Mouse (Mus musculus): ENCODE data around the gene Mlana. TPM values are rescaled to one million over a fixed set of nuclear protein-coding genes. Genes with fewer than 3 reads are reported as not detected.

Gene Mlana
- polyA plus RNA-seq, 1 experiment from 2014 or later: not detected

- H3K9ac ChIP-seq (replicated peaks): no peak overlapping the region
Measured at GRCm38 (mm10) chr19:29660835-29661764, 36.5 kb upstream of the Mlana start.

DNA sequence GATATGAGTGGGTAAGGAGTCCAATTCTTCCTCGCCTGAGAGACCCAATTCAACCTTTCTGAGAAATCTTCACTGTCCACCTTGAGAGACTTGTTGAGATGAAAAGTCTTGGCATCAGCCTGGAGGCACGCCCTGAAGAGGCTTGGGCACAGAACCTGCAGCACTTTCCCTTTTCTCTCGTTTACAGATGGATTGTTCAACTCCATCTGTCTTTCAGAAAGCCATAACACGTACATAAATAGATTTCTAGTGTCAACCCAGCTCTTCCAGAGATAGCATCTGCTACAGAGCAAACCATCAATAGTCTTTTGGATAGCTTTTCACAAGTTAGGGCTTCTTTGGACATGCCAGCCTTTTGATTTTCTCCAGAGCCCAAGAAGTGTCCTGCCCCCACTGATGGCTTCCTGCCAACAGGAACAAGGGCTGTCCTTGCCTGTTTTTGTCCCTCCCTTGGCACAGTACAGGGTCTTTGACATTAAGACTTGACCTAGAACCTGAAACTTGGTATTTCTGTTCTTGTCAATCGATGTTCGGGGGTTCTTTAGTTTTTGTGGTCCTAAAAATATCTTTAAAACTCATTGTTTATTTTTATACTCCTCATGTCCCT lies 35.5 kb upstream of the Mlana start:
- Histone ChIP-seq H3K4me1 (replicated peaks) (peaks cover 9% of the 10 kb centered on the region), H3K36me3 (no peaks in the 10 kb centered on the region), H3K27ac (no peak overlapping the region), H3K4me3 (replicated peaks) (no peak overlapping the region), H3K9me3 (no peaks in the 10 kb centered on the region), H3K27me3 (no peaks in the 10 kb centered on the region), H3K4me2 (no peak overlapping the region), H3K9ac (replicated peaks) (no peak overlapping the region)
- no peak for ATAC-seq (ENCODE audit: insufficient number of reproducible peaks, insufficient read depth, low FRiP score, low TSS enrichment, low read depth)
- 86% methylated on average over 6 of the region's 6 CpGs for WGBS

More at GRCm38 (mm10) chr19:29660835-29661764, 36.5 kb upstream of the Mlana start:
- Histone ChIP-seq H3K4me2 (no peak overlapping the region), H3K36me3 (no peaks in the 10 kb centered on the region), H3K4me1 (replicated peaks) (peaks cover 8% of the 10 kb centered on the region; the same call in 1 of the 2 replicates), H3K4me3 (replicated peaks) (no peak overlapping the region), H3K27ac (no peak overlapping the region), H3K27me3 (no peaks in the 10 kb centered on the region), H3K9me3 (no peaks in the 10 kb centered on the region)
- no peak for ATAC-seq (ENCODE audit: insufficient number of reproducible peaks, insufficient read depth, low FRiP score, low TSS enrichment, low read depth)
- WGBS: 82% methylated on average over 10 of the region's 10 CpGs

DNA sequence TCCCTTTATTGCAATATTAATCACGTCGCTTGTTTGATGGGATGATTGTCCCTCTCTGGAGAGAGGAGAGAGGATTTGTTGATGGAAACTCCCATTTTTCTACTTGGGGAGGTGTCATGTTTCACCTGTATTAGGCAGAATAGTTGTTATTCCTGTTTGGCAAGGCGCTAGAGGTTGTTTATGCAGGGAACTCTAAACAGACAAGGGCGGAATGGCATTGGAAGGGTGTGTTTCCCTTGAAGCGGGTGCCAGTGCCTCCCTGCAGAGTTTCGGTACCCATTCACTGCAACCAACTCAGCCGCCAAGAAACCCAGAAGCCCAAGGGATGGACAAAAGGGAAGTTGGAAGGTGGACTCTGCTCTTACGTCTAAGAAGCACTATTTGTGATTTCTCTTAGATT lies 33.8 kb upstream of the Mlana start:
- peaks cover 13% of the 10 kb centered on the region for H3K4me1 ChIP-seq (replicated peaks)
- no peaks in the 10 kb centered on the region for H3K27me3 ChIP-seq
- H3K4me2 ChIP-seq: no peak overlapping the region
- no peak overlapping the region for H3K27ac ChIP-seq
- H3K4me3 ChIP-seq (replicated peaks): no peak overlapping the region
- H3K9ac ChIP-seq (replicated peaks): no peak overlapping the region
- H3K36me3 ChIP-seq: no peaks in the 10 kb centered on the region
- H3K9me3 ChIP-seq: no peaks in the 10 kb centered on the region
- WGBS: 63% methylated on average over 8 of the region's 8 CpGs
- ATAC-seq (ENCODE audit: insufficient number of reproducible peaks, insufficient read depth, low FRiP score, low TSS enrichment, low read depth): no peak

- 83% methylated on average over 5 of the region's 5 CpGs for WGBS
- ATAC-seq (ENCODE audit: insufficient number of reproducible peaks, insufficient read depth, low FRiP score, low TSS enrichment, low read depth): no peak
- no peak overlapping the region for H3K9ac ChIP-seq (replicated peaks)
- no peak overlapping the region for H3K4me3 ChIP-seq (replicated peaks)
- no peak overlapping the region for H3K27ac ChIP-seq
- H3K27me3 ChIP-seq: no peaks in the 10 kb centered on the region
- H3K9me3 ChIP-seq: no peaks in the 10 kb centered on the region
- H3K36me3 ChIP-seq: no peaks in the 10 kb centered on the region
- H3K4me2 ChIP-seq: no peak overlapping the region
- H3K4me1 ChIP-seq (replicated peaks): peaks cover 13% of the 10 kb centered on the region
Measured at GRCm38 (mm10) chr19:29664934-29665333, 32.7 kb upstream of the Mlana start.

DNA sequence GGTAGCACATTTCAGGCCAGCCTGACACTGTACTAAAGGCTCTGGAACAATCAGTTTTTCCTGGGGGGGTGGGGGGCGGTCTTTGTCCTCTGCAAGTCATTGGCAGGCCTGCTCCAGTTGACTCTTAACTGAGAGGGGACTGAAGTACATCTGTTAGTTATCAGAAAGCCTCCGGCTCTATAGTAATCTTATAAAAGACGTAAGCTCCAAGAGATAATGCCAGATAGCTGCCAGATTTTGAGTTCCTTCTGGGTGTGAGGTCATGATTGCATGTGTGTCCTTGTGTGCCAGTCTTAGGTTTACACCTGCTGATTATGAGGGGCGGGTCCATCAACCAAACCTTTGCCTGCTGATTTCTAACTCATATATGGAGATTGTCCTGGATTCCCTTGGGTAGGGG lies 31.5 kb upstream of the Mlana start:
- Histone ChIP-seq H3K4me1 (replicated peaks) (peaks cover 13% of the 10 kb centered on the region), H3K9ac (replicated peaks) (no peak overlapping the region), H3K36me3 (no peaks in the 10 kb centered on the region), H3K9me3 (no peaks in the 10 kb centered on the region), H3K27me3 (no peaks in the 10 kb centered on the region), H3K4me3 (replicated peaks) (no peak overlapping the region), H3K4me2 (no peak overlapping the region), H3K27ac (no peak overlapping the region)
- 66% methylated on average over 4 of the region's 4 CpGs for WGBS
- ATAC-seq (ENCODE audit: insufficient number of reproducible peaks, insufficient read depth, low FRiP score, low TSS enrichment, low read depth): no peak

DNA sequence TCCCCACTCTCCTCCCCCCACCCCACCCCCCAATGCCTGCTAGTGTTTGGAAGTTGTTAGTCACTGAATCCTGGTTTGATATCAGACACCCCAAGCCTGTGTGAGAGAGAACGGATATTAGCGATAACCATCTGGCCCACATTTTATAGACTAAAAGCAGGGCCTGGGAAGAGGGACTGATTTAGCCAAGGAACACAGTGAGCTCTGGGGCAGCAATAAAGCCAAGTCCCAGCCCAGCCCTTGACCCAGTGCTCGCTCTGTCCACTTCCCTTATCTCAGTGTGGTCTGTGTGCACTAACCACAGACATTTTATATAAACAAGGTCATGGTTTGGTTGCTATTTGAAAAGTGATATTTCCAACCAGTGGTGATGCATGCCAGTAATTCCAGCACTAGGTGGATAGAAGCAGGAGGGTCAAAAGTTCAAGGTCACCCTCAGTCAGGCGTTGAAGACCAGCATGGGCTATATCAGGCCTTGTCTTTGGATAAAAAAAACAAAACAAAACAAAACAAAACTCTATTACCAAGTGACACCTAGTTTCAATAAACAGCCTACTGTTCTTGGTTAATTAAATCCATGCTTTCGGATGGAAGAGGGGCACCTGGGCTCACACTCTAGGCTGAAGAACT lies 30.5 kb upstream of the Mlana start:
- WGBS: 48% methylated on average over 5 of the region's 5 CpGs

DNA sequence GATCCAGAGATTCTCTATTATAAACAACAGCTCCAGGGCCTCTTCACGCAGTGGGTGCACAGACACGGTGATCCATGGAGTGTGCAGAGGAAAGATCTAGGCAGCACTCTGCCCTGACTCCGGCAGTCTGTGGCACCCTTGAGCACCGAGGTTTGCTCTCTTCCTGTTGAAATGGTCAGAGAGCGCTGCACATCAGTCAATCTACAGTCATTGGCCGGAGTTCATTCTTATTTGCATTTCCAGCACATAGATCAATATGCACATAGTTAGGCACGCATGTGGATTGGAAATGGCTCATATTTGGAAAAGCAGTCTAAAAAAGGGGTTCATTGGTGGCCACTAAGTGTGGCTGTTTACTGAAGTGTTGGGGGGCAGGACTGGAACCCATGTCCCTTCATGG lies 29.5 kb upstream of the Mlana start:
- H3K9ac ChIP-seq (replicated peaks): no peak overlapping the region
- no peak overlapping the region for H3K4me3 ChIP-seq (replicated peaks)
- WGBS: 93% methylated on average over 7 of the region's 7 CpGs
- no peaks in the 10 kb centered on the region for H3K27me3 ChIP-seq
- no peaks in the 10 kb centered on the region for H3K9me3 ChIP-seq
- no peak overlapping the region for H3K4me2 ChIP-seq
- no peak for ATAC-seq (ENCODE audit: insufficient number of reproducible peaks, insufficient read depth, low FRiP score, low TSS enrichment, low read depth)
- no peaks in the 10 kb centered on the region for H3K36me3 ChIP-seq
- H3K27ac ChIP-seq: no peak overlapping the region
- H3K4me1 ChIP-seq (replicated peaks): peaks cover 13% of the 10 kb centered on the region

More for the DNA sequence above, 30.5 kb upstream of the Mlana start:
- Histone ChIP-seq H3K27ac (no peak overlapping the region), H3K4me1 (replicated peaks) (peaks cover 13% of the 10 kb centered on the region), H3K9me3 (no peaks in the 10 kb centered on the region), H3K36me3 (no peaks in the 10 kb centered on the region), H3K9ac (replicated peaks) (no peak overlapping the region), H3K27me3 (no peaks in the 10 kb centered on the region), H3K4me3 (replicated peaks) (no peak overlapping the region), H3K4me2 (no peak overlapping the region)
- peak; percentile 56; the same call in 1 of the 2 replicates for ATAC-seq (ENCODE audit: insufficient number of reproducible peaks, insufficient read depth, low FRiP score, low TSS enrichment, low read depth)

- H3K27ac ChIP-seq: no peak overlapping the region
- no peaks in the 10 kb centered on the region for H3K9me3 ChIP-seq
- H3K27me3 ChIP-seq: no peaks in the 10 kb centered on the region
- WGBS: 83% methylated on average over 6 of the region's 6 CpGs
- H3K9ac ChIP-seq (replicated peaks): no peak overlapping the region
- H3K4me3 ChIP-seq (replicated peaks): no peak overlapping the region
- no peak for ATAC-seq (ENCODE audit: insufficient number of reproducible peaks, insufficient read depth, low FRiP score, low TSS enrichment, low read depth)
- no peak overlapping the region for H3K4me2 ChIP-seq
- H3K36me3 ChIP-seq: no peaks in the 10 kb centered on the region
- H3K4me1 ChIP-seq (replicated peaks): peaks cover 13% of the 10 kb centered on the region
Measured at GRCm38 (mm10) chr19:29670247-29670646, 27.4 kb upstream of the Mlana start.

DNA sequence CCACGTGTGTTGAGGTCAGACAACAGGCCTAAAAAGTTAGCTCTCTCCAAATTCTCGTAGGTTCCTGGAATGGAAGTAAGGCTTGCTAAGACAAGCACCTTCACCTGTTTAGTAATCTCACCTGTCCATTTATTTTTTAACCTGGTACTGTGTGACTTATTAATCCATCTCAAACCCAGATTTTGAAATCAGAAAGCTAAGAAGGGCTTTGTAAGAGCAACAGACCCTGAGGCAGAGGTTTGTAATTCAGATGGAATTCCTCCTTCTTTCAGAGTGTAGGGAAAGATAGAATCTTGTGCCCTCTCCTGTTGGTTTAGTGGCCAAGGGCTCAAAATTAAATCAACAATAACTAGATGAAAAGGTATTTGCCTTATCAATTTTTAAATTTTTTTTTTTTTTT lies 26.5 kb upstream of the Mlana start:
- no peak overlapping the region for H3K27ac ChIP-seq
- H3K4me2 ChIP-seq: no peak overlapping the region
- H3K4me1 ChIP-seq (replicated peaks): peaks cover 13% of the 10 kb centered on the region
- H3K9ac ChIP-seq (replicated peaks): no peak overlapping the region
- no peak overlapping the region for H3K4me3 ChIP-seq (replicated peaks)
- H3K36me3 ChIP-seq: no peaks in the 10 kb centered on the region
- 76% methylated on average over 2 of the region's 2 CpGs for WGBS
- no peak for ATAC-seq (ENCODE audit: insufficient number of reproducible peaks, insufficient read depth, low FRiP score, low TSS enrichment, low read depth)
- H3K27me3 ChIP-seq: no peaks in the 10 kb centered on the region
- no peaks in the 10 kb centered on the region for H3K9me3 ChIP-seq

DNA sequence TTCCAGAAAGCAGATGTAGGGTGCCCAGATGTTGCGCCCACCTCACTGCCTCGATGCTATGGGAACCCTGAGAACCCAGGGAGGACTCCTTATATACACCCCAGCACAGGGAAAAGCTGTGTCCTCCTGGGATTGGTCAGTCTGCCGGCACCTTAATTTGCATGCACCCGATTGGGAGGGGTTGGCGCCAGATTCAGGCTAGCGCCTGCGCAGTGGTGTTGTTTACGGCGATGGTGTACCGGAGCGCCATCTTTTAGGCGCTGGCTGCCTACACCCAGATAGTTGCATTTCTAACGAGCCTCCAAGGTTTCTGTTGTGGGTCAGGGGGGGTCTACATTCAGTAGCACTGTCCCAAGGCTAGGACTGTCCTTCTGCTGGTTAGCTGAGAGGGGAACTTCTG lies 25.0 kb upstream of the Mlana start:
- no peaks in the 10 kb centered on the region for H3K27me3 ChIP-seq
- no peaks in the 10 kb centered on the region for H3K4me1 ChIP-seq (replicated peaks)
- H3K4me3 ChIP-seq (replicated peaks): no peak overlapping the region
- H3K9ac ChIP-seq (replicated peaks): no peak overlapping the region
- WGBS: 91% methylated on average over 13 of the region's 13 CpGs
- H3K27ac ChIP-seq: no peak overlapping the region
- ATAC-seq (ENCODE audit: insufficient number of reproducible peaks, insufficient read depth, low FRiP score, low TSS enrichment, low read depth): no peak
- no peaks in the 10 kb centered on the region for H3K36me3 ChIP-seq
- no peak overlapping the region for H3K4me2 ChIP-seq
- H3K9me3 ChIP-seq: no peaks in the 10 kb centered on the region

DNA sequence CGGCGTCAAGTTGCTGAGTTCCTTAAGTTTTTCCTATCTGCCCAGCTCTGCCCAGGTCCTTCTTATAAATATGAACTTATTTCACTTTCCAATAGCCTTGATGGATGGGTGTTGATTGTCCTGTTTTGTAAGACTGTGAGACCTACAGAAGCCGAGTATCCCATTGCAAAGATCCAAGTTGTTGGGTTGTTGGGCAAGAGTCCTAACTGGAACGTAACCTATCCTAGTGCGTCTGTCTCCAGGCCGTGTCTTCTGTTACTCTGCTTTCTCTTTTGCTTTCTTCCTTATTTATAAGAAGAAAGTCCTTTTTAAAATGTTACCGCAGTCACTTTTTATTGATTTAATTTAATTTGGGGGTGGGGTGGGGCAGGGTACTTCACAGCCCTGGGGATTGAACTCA lies 22.7 kb upstream of the Mlana start:
- ATAC-seq (ENCODE audit: insufficient number of reproducible peaks, insufficient read depth, low FRiP score, low TSS enrichment, low read depth): no peak
- Histone ChIP-seq H3K9ac (replicated peaks) (no peak overlapping the region), H3K4me1 (replicated peaks) (no peaks in the 10 kb centered on the region), H3K27me3 (no peaks in the 10 kb centered on the region), H3K4me3 (replicated peaks) (no peak overlapping the region), H3K27ac (no peak overlapping the region), H3K4me2 (no peak overlapping the region), H3K9me3 (no peaks in the 10 kb centered on the region), H3K36me3 (no peaks in the 10 kb centered on the region)
- WGBS: 94% methylated on average over 7 of the region's 7 CpGs

Measured in limb, embryonic 12.5 days (tissue).